Mouse (Mus musculus) adrenal gland (tissue): ENCODE measurements around the gene Wnt9b.

Experiments used
- intact Hi-C: fragments of 180-260 bp; cut with DNase I; formaldehyde crosslinking; loops from one replicate; pipeline ENCODE4 v1.15.1; 2025
- long read RNA-seq, 2 experiments: library from polyadenylated mRNA; unstranded; transcript quantifications; one replicate each; pipeline ENCODE4 v2.0.0; 2020; ENCODE audit warnings: borderline replicate concordance in 1 of 2; ENCODE audit not compliant: insufficient replicate concordance in 1 of 2

Wnt9b gene
- long read RNA-seq, experiment 1, result 0 reads
- long read RNA-seq, experiment 2, partial matches to known transcripts, result 0 of 1 reads
- long read RNA-seq, experiment 2, other reads (novel, unspliced or antisense), result 1 of 1 reads

DNA sequence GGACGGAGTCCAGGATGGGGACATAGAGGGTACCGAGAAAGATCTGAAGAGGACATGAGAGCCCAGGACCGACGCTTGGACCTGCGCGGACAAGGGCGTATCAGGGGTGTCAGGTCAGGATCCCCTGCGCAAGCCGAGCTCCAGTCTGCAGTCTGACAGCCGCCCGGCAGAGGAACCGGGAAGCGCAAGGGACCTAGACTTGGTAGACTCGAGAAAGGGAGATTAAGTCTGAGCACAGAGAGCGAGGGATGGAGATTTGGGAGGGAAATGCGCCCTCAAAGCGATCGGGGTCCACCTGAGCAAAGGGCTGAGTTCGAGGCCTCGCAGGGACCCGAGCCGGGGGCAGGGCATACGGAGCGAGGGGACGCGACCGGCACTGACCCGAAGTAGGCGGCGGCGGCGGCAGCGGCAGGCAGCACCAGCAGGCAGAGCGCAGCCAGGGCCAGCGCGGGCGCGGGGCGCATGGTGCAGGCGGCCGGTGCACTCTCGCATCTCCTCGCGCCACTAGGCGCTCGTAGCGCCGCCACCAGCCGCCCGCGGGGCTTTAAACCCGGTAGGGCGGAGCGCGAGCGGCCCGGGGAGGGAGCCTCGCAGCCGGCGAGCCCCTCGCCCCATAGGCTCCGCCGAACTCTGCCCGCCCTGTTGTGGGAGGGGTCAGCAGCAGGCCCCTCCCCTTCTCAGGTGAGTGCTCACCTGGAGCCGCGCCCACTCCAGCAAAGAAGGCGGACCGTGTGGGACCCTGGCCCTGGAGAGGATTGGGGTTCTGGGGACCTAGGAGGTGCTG, at the start of gene Wnt9b:
Wnt9b (minus strand) TSS at position 516 of the 784 bp plus-strand sequence.
- intact Hi-C loops, result no loop called here

- intact Hi-C loops, result no loop called here
Observed at GRCm38 (mm10) chr11:103789951-103790350, 40.3 kb upstream of the Wnt9b start.

DNA sequence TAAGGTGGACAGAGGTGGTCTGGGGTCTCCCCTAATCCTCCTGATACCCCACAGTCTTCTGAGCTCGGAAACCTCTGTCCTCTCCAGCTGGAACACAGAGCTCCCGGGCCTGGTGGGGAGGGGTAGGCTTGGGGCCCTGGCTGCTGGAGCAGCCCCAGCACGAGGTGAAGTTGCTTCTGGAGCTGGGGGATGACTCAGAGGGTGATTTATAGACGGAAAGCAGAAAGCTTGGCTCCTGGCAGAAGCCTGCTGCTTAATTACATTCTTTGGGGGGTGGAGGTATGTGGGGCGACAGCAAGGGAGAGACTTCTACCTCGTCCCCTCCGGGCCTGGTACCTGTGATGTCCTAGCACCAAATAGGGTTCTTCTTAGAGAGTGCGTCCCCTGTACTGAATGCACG, 30.5 kb upstream of the Wnt9b start:
- intact Hi-C loops, result no loop called here

DNA sequence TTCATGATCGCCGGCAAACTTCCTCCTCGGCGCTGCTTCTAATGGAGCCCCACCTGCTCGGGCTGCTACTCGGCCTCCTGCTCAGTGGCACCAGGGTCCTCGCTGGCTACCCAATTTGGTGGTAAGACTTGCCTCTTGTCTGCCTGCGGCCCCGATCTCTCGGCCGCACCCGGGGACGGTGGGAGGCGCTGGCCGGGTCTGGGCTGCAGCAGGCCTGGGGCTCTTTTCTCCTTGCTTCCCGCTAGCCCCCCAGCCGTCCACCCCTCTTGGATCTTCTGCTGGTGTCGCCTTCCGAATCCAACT, 24.6 kb upstream of the Wnt9b start:
- intact Hi-C loops, result no loop called here

DNA sequence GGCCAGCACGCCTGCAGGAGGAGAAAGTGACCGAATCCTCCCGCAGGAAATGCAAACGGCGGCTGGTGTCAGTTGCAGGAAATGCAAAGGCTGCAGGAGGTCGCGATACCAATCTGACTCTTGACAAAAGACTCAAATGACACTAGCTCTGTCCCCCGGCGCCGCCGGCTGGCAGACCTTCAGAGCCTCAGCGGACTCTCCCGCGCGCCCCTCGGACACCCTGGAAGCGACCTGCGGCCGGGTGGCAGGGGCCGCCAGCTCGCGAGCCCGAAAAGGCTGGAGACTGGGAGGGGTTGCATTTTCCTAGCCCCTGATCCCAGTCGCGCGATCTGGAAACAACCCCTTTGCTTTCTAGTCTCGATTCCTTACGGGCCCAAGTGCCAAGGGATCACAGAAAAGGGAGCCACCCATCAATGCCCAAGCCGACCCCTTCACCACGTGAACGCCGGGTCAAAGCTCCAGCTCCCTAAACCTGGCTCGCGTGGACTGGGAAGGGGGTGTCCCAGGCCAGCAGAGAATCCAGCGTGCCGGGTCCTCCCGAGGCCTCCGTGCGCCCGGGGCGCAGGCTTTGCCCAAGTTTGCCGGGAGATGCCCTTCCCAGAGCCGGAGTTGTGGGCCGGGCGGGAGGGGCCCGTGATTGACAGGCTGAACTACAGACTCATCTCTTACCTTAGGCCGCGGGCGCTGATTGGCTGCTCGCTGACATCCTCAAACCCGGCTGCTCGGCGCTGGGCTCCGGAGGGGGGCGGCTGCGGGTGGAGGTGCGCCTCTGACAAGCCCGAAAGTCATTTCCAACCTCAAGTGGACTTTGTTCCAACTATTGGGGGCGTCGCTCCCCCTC, 24.0 kb upstream of the Wnt9b start, which contains the start of gene Wnt3:
Wnt3 (plus strand) TSS at position 764 of the 841 bp plus-strand sequence.
- intact Hi-C loops, result no loop called here

GRCm38 (mm10) chr11:103772505-103773386, 23.1 kb upstream of the Wnt9b start:
- intact Hi-C loops, result no loop called here

DNA sequence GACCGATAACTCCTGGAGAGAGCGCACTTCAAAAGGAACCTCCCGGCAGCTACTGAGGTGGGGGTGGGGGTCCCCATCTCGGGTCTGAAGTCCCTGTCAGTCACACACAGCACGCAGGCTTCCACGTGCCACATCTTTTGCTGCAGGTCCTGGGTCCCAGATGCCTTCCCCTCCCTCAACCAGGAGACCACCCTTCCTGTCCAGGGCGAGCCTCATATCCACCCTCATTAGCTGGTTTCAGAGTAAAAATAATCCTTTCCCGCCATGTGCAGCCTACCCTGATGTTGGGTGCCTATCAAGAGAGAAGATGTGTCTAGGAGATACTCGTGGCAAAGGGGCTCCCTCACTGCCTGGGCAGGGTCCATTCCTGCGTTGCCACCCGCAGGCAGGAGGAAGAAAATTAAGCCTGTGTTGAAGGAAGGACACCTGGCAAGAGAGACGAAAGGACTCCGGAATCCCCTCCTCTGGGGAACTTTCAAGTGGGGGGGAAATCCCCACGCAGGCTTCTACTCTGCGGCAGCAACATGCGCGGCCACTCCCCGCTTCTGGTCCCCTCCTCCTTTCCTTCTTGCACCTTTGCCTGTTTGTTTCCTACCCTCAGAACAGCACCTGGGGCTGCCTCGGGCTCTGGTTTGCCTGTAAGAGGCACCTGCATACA, 21.7 kb upstream of the Wnt9b start:
- intact Hi-C loops, result no loop called here

- intact Hi-C loops, result loop anchor here (10.0 kb wide), 1 partner anchor 429 kb away; no protein-coding TSS in a partner anchor
Observed at GRCm38 (mm10) chr11:103765556-103766011, 16.0 kb upstream of the Wnt9b start.

GRCm38 (mm10) chr11:103764601-103765000, 15.0 kb upstream of the Wnt9b start:
- intact Hi-C loops, result loop anchor here (10.0 kb wide), 1 partner anchor 430 kb away; no protein-coding TSS in a partner anchor

- intact Hi-C loops, result loop anchor here (1.0 to 10.0 kb wide), 2 partner anchors 148 to 431 kb away; no protein-coding TSS in a partner anchor
Observed at GRCm38 (mm10) chr11:103763410-103764163, 14.0 kb upstream of the Wnt9b start.

DNA sequence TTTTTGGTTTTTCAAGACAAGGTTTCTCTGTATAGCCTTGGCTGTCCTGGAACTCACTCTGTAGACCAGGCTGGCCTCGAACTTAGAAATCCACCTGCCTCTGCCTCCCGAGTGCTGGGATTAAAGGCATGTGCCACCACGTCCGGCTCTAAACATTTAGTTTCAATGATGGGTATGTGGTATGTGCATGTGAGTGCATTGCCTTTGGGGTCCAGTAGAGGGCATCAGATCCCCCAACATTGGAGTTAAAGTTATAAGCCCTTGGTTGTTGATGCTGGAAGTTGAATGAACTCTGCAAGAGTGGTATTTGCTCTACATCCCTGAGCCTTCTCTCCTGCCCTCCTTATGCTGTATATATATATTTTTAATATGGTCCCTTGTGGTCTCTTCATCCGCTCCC, 11.3 kb upstream of the Wnt9b start:
- intact Hi-C loops, result loop anchor here (10.0 kb wide), 1 partner anchor 434 kb away; no protein-coding TSS in a partner anchor

GRCm38 (mm10) chr11:103760101-103760500, 10.5 kb upstream of the Wnt9b start:
- intact Hi-C loops, result loop anchor here (10.0 kb wide), 1 partner anchor 435 kb away; no protein-coding TSS in a partner anchor

- intact Hi-C loops, result loop anchor here (1.0 to 2.0 kb wide), 2 partner anchors 82 to 119 kb away; no protein-coding TSS in a partner anchor
Observed at GRCm38 (mm10) chr11:103758706-103759105, 9.1 kb upstream of the Wnt9b start.

- intact Hi-C loops, result loop anchor here (1.0 to 2.0 kb wide), 2 partner anchors 81 to 119 kb away; no protein-coding TSS in a partner anchor
Observed at GRCm38 (mm10) chr11:103758054-103758453, 8.4 kb upstream of the Wnt9b start.

DNA sequence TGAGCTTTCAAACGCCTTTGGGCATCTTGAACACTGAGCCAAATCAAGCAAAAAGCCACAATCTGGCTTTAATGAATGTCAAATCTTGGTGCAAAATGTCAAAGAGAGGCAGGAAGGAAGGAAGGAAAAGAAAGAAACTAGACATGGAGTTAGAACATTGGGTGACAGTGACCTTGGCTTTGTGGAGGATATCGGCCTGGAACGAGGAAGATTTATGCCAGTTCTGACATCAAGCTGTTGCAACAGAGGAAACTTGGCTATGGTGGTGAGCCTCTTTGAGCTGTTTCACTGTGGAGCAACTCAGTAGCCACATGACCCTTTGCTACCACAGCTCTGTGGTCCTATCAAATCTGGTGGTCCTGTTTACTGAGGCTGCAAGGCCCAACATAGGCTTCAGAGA, 991 bp upstream of the Wnt9b start:
- intact Hi-C loops, result no loop called here

- intact Hi-C loops, result no loop called here
Observed at GRCm38 (mm10) chr11:103735046-103735781, 14.4 kb downstream of the Wnt9b start.

GRCm38 (mm10) chr11:103734411-103735045, 15.1 kb downstream of the Wnt9b start:
- intact Hi-C loops, result no loop called here

- intact Hi-C loops, result no loop called here
Observed at GRCm38 (mm10) chr11:103733961-103734360, 15.7 kb downstream of the Wnt9b start.
